Mouse (Mus musculus) lung, adult 2 months (tissue): ENCODE measurements around the gene Thra. TPM values are rescaled to one million over a fixed set of nuclear protein-coding genes. Genes with fewer than 3 reads are reported as not detected.

Experiments used
- DNase-seq: peaks from one replicate; pipeline ENCODE4 v3.0.0; 2022
- H3K4me1 ChIP-seq: fragments of 200-500 bp; 2 replicates; pipeline ENCODE4 v1.6.1; 2011; ENCODE audit warnings: low read length; ENCODE audit not compliant: control insufficient read depth, insufficient read depth
- H3K4me3 ChIP-seq: fragments of 200-500 bp; replicated peaks from 2 replicates; pipeline ENCODE3; 2011; ENCODE audit warnings: low read depth, mild to moderate bottlenecking, control low read depth, low read length; ENCODE audit errors: extremely low read depth
- CTCF ChIP-seq: fragments of 200-500 bp; IDR thresholded peaks from 2 replicates; pipeline ENCODE4 v1.5.1; 2011; ENCODE audit warnings: mild to moderate bottlenecking, low read length, control low read depth; ENCODE audit not compliant: insufficient read depth
- POLR2A ChIP-seq: fragments of 200-500 bp; IDR thresholded peaks from 2 replicates; pipeline ENCODE4 v1.6.1; 2011; ENCODE audit warnings: low read depth, mild to moderate bottlenecking, control low read depth, low read length, borderline replicate concordance; ENCODE audit errors: extremely low read depth
- WGBS: fragments of 180-500 bp; shearing (Covaris S2); methylation state at CpG from one replicate; pipeline ENCODE4 v1.1.7; 2018; 5-methylcytosine and 5-hydroxymethylcytosine counted together
- polyA plus RNA-seq: library from polyadenylated mRNA; depleted of rRNA; stranded (reverse); fragments of >200 nt; gene quantifications from 2 replicates; pipeline ENCODE4 v1.2.3, GENCODE M21; 2012

The Thra gene
- polyA plus RNA-seq, 1 experiment: 142 TPM

GRCm38 (mm10) chr11:98761939-98762338 is 21.5 kb downstream of the Thra start:
- Histone ChIP-seq H3K4me1 (peaks cover 7% of the 10 kb centered on the region), H3K4me3 (no peak overlapping the region)
- 91% methylated on average over 4 of the region's 4 CpGs for WGBS
- no peak for TF ChIP-seq CTCF
- TF ChIP-seq POLR2A: no peak
- no peak for DNase-seq

GRCm38 (mm10) chr11:98762756-98763501 is 22.5 kb downstream of the Thra start:
- H3K4me3 ChIP-seq: no peak overlapping the region
- DNase-seq: peak; percentile 68
- WGBS: 50% methylated on average over 17 of the region's 17 CpGs
- H3K4me1 ChIP-seq: peaks cover 7% of the 10 kb centered on the region
- 0 out of 2 replicates have a peak, but pooled peaks have one; percentile 17 for TF ChIP-seq CTCF
- TF ChIP-seq POLR2A: no peak

GRCm38 (mm10) chr11:98763502-98763861 is 23.0 kb downstream of the Thra start:
- WGBS: 67% methylated on average over 8 of the region's 8 CpGs

GRCm38 (mm10) chr11:98764091-98764490 is 23.7 kb downstream of the Thra start:
- WGBS: 78% methylated on average over 18 of the region's 18 CpGs
- TF ChIP-seq POLR2A (no peak), CTCF (no peak)
- Histone ChIP-seq H3K4me3 (no peak overlapping the region), H3K4me1 (peaks cover 17% of the 10 kb centered on the region)
- DNase-seq: no peak

More at GRCm38 (mm10) chr11:98763502-98763861, 23.0 kb downstream of the Thra start:
- Histone ChIP-seq H3K4me1 (peaks cover 11% of the 10 kb centered on the region), H3K4me3 (no peak overlapping the region)
- TF ChIP-seq POLR2A (no peak), CTCF (no peak)
- DNase-seq: no peak

GRCm38 (mm10) chr11:98764746-98765145 is 24.3 kb downstream of the Thra start:
- no peak for TF ChIP-seq POLR2A
- no peak for TF ChIP-seq CTCF
- Histone ChIP-seq H3K4me3 (no peak overlapping the region), H3K4me1 (peaks cover 23% of the 10 kb centered on the region)
- no peak for DNase-seq

- 28% methylated on average over 8 of the region's 9 CpGs for WGBS
- H3K4me1 ChIP-seq: peaks cover 31% of the 10 kb centered on the region
- peak; percentile 30 for DNase-seq
- TF ChIP-seq POLR2A: no peak
- TF ChIP-seq CTCF: no peak
- no peak overlapping the region for H3K4me3 ChIP-seq
Observed at GRCm38 (mm10) chr11:98765421-98766309, 25.2 kb downstream of the Thra start.

- TF ChIP-seq CTCF (no peak), POLR2A (no peak)
- no peak for DNase-seq
- H3K4me3 ChIP-seq: no peak overlapping the region
- 45% methylated on average over 2 of the region's 2 CpGs for WGBS
- H3K4me1 ChIP-seq: peaks cover 37% of the 10 kb centered on the region
Observed at GRCm38 (mm10) chr11:98766346-98766745, 25.9 kb downstream of the Thra start.

- Histone ChIP-seq H3K4me1 (peaks cover 40% of the 10 kb centered on the region), H3K4me3 (no peak overlapping the region)
- DNase-seq: peak; percentile 33
- TF ChIP-seq CTCF: no peak
- TF ChIP-seq POLR2A: no peak; the same call in 1 of the 2 replicates
- 57% methylated on average over 5 of the region's 5 CpGs for WGBS
Observed at GRCm38 (mm10) chr11:98766816-98767215, 26.4 kb downstream of the Thra start.

- H3K4me3 ChIP-seq: no peak overlapping the region
- TF ChIP-seq POLR2A: peak; percentile 43; the same call in 1 of the 2 replicates
- no peak for TF ChIP-seq CTCF
- peaks cover 42% of the 10 kb centered on the region for H3K4me1 ChIP-seq
- no peak for DNase-seq
- 40% methylated on average over 9 of the region's 9 CpGs for WGBS
Observed at GRCm38 (mm10) chr11:98767276-98767675, 26.8 kb downstream of the Thra start.
